Mouse (Mus musculus) kidney, embryonic 14.5 days (tissue): ENCODE data around the gene Tes. TPM values are rescaled to one million over a fixed set of nuclear protein-coding genes. Genes with fewer than 3 reads are reported as not detected.

Source experiments
- ATAC-seq: fragments of 200-750 bp; cut with Nextera tagmentation; 2 replicates; pipeline ENCODE4 v1.8.0; 2017; ENCODE audit warnings: moderate number of reproducible peaks, mild to moderate bottlenecking, moderate TSS enrichment, moderate library complexity; ENCODE audit not compliant: low FRiP score, low TSS enrichment
- H3K27ac ChIP-seq: fragments of 300-500 bp; sonication (generic); 2 replicates; pipeline ENCODE4 v1.5.1; 2014; ENCODE audit warnings: low read depth, mild to moderate bottlenecking, low read length, moderate library complexity, mixed read lengths
- H3K27me3 ChIP-seq: fragments of 300-500 bp; sonication (generic); 2 replicates; pipeline ENCODE4 v1.6.1; 2014; ENCODE audit warnings: mild to moderate bottlenecking, low read length; ENCODE audit not compliant: control insufficient read depth, insufficient read depth
- H3K36me3 ChIP-seq: fragments of 300-500 bp; sonication (generic); 2 replicates; pipeline ENCODE4 v1.6.1; 2014; ENCODE audit warnings: low read length, mixed read lengths; ENCODE audit not compliant: control insufficient read depth, insufficient read depth
- H3K4me1 ChIP-seq: fragments of 300-500 bp; sonication (generic); 2 replicates; pipeline ENCODE4 v1.6.1; 2014; ENCODE audit warnings: low read length, mixed read lengths; ENCODE audit not compliant: control insufficient read depth, insufficient read depth
- H3K4me2 ChIP-seq: fragments of 300-500 bp; sonication (generic); replicated peaks from 2 replicates; pipeline ENCODE4 v1.6.1; 2014; ENCODE audit warnings: low read depth, mild to moderate bottlenecking, low read length
- H3K4me3 ChIP-seq: fragments of 300-500 bp; sonication (generic); 2 replicates; pipeline ENCODE4 v1.5.1; 2014; ENCODE audit warnings: mild to moderate bottlenecking, low read length
- H3K9ac ChIP-seq: fragments of 300-500 bp; sonication (generic); 2 replicates; pipeline ENCODE4 v1.6.1; 2014; ENCODE audit warnings: low read depth, mild to moderate bottlenecking, low read length, moderate library complexity
- H3K9me3 ChIP-seq: fragments of 300-500 bp; sonication (generic); 2 replicates; pipeline ENCODE4 v1.6.1; 2016; ENCODE audit warnings: low read length; ENCODE audit not compliant: control insufficient read depth
- WGBS: fragments of 180-500 bp; shearing (Covaris S2); extraction: QIAGEN DNeasy Blood & Tissue Kit; methylation state at CpG from one replicate; pipeline ENCODE4 v1.1.7; 2014; 5-methylcytosine and 5-hydroxymethylcytosine counted together
- polyA plus RNA-seq: library from polyadenylated mRNA; unstranded; fragments of >200 nt; fragmentation: Nextera tagmentation; extraction: Ambion mirVana; gene quantifications from 2 replicates; pipeline ENCODE4 v1.2.1, GENCODE M21; 2014

The Tes gene
- polyA plus RNA-seq, 1 experiment from 2014 or later, result 92.2 TPM

- WGBS, result 88% methylated on average over 3 of the region's 3 CpGs
- Histone ChIP-seq H3K9ac (no peak overlapping the region), H3K36me3 (no peaks in the 10 kb centered on the region), H3K27me3 (no peaks in the 10 kb centered on the region), H3K4me2 (no peak overlapping the region), H3K27ac (no peak overlapping the region), H3K9me3 (no peaks in the 10 kb centered on the region), H3K4me1 (peaks cover 10% of the 10 kb centered on the region; the same call in 1 of the 2 replicates), H3K4me3 (no peak overlapping the region)
- no peak for ATAC-seq
Measured at GRCm38 (mm10) chr6:17071899-17072298, 7.0 kb downstream of the Tes start.

DNA sequence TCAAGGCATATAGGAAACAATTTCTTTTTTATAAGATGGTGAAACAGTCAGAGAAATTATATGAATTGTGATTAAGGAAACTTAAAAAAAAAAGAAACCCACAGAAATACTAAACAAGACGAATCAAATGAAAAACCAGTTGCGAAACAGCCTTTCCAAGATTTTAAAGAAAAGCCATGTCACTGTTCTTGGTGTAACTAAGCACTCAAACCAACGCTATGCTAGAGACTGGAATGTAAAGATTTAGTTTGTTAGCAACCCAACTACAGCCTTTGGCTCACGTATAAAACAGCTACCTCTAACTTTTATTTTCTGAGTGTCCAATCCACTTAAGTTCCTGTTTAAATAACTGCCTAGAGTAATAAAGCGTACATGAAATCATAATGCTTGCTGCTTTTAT lies 7.4 kb downstream of the Tes start:
- Histone ChIP-seq H3K27me3 (no peaks in the 10 kb centered on the region), H3K9ac (no peak overlapping the region), H3K9me3 (no peaks in the 10 kb centered on the region), H3K4me1 (peaks cover 13% of the 10 kb centered on the region; the same call in 1 of the 2 replicates), H3K4me2 (no peak overlapping the region), H3K36me3 (no peaks in the 10 kb centered on the region), H3K4me3 (no peak overlapping the region), H3K27ac (no peak overlapping the region)
- no peak for ATAC-seq
- WGBS, result 90% methylated on average over 5 of the region's 5 CpGs

DNA sequence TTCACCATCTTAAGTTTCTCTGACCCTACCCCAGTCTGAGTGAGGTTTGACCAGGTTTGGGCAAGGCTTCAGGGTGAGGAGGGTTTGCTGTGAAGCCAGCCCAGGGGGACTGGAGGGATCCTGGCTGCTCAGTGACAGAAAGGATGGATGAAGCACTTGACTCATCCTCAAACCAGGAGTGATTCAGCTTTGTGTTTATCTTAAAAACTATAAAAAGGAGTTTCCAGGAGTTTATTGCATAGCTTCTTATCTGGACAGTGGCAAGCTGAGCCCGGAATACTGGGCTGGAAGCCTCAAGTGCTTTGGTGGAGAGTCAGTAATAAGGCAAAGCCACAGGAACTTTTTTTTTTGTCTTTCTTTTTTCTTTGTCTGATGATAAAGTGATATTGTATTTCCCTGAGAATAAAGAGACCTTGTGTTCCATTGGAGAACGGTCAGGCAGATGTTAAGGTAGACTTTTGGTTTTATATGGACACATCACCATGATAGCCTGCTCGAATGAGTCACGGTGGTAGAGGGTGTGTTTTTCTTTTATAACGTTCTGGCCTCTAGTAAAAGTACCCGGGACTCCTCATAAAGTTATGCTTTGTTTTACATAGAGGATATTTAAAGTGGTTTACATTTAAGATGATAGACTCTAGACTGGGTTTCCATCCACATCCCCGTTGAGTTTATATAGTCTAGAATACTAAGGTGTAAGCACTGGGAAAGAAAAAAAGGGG lies 8.0 kb downstream of the Tes start:
- H3K36me3 ChIP-seq, result no peaks in the 10 kb centered on the region
- ATAC-seq, result no peak
- H3K27me3 ChIP-seq, result no peaks in the 10 kb centered on the region
- H3K9me3 ChIP-seq, result no peaks in the 10 kb centered on the region
- peaks cover 12% of the 10 kb centered on the region; the same call in 1 of the 2 replicates for H3K4me1 ChIP-seq
- no peak overlapping the region for H3K4me3 ChIP-seq
- H3K9ac ChIP-seq, result no peak overlapping the region
- H3K27ac ChIP-seq, result no peak overlapping the region
- no peak overlapping the region for H3K4me2 ChIP-seq
- WGBS, result 75% methylated on average over 7 of the region's 7 CpGs

DNA sequence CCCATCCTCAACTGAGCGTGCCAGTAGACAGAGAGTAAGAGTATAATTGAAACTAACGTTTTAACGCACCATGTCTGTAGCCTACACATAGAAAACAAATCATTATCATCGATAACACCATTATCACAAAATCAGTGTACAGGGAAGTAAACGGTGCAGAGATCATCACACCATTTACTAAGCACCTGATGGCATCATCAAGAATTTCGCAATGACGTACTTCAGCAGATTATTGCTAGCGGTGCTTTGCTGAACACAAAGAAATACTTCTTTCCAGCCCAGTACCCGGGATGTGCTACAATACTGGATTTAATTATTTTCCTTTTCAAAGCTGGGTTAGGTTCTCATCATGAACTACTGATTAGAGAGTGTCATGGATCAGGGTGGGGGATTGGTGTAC lies 12.3 kb downstream of the Tes start:
- Histone ChIP-seq H3K9me3 (no peaks in the 10 kb centered on the region), H3K4me2 (no peak overlapping the region), H3K27ac (no peak overlapping the region), H3K4me3 (no peak overlapping the region), H3K4me1 (peaks cover 20% of the 10 kb centered on the region; the same call in 1 of the 2 replicates), H3K36me3 (no peaks in the 10 kb centered on the region), H3K27me3 (no peaks in the 10 kb centered on the region), H3K9ac (no peak overlapping the region)
- ATAC-seq, result no peak
- 77% methylated on average over 9 of the region's 9 CpGs for WGBS

DNA sequence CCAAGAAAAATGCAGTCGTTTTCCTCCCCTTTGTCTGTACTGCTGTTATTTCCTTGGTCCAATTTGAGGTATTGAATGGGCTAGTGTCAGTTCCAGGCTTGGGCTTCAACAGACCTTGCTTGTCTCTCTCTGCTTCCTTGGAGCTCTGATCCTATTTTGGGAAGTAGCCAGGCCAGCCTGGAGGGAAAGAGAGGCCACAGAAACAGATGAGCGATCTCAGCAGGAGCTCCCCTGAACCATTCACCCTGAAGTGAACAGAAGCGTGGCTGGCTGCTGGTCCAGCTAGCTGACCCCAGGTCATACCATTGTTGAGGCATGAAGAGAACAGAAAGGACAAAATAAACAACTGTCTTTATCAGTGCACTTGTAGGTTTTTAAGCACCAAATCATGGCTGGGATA lies 12.8 kb downstream of the Tes start:
- 15% methylated on average over 3 of the region's 3 CpGs for WGBS
- peak; percentile 54 for ATAC-seq
- Histone ChIP-seq H3K4me2 (no peak overlapping the region), H3K27ac (no peak overlapping the region), H3K9ac (no peak overlapping the region), H3K4me3 (no peak overlapping the region), H3K27me3 (no peaks in the 10 kb centered on the region), H3K36me3 (no peaks in the 10 kb centered on the region), H3K9me3 (no peaks in the 10 kb centered on the region), H3K4me1 (peaks cover 20% of the 10 kb centered on the region; the same call in 1 of the 2 replicates)

DNA sequence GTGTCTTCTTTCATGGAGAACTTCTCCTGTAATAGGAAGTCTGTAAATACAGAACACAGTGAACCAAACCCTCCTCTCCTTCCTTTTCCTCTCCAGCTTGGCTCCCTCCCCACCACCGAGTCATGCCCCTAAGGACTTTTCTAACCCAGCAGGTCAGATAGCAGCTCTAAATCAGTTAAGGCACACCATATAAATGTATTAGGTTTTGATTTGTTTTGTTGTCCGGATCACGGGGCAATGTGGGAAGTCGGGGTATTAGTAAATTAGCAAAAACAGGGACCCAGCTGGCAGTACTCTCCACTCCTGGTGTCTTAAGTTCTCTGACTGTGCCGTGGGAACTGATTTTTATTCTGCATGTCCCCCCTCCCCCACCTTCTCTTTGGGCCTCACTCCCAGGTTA lies 14.4 kb downstream of the Tes start:
- ATAC-seq, result peak; percentile 69
- Histone ChIP-seq H3K27me3 (no peaks in the 10 kb centered on the region), H3K36me3 (no peaks in the 10 kb centered on the region), H3K9me3 (no peaks in the 10 kb centered on the region), H3K4me3 (no peak overlapping the region), H3K4me1 (peaks cover 20% of the 10 kb centered on the region; the same call in 1 of the 2 replicates), H3K9ac (no peak overlapping the region), H3K4me2 (no peak overlapping the region), H3K27ac (no peak overlapping the region)
- 9% methylated on average over 5 of the region's 5 CpGs for WGBS

DNA sequence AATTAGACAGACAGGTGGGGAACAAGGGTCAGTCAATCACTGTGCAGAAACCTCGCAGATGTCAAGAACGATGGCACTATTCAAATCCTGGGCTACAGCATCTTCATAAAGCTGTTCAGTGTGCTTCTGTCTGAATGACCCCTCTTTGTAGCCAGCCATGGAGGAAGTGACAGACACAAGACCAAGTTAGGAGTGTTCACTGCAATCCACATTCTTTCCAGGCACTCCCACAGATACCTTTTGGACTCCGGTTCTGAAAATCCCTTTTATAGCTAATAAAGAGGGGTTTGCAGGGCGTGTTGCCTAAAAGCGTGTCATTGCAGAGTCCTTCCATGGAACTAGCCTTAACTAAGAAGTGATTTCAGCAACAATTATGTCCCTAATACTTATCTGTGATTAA lies 14.9 kb downstream of the Tes start:
- Histone ChIP-seq H3K27ac (peak overlapping the region; percentile 14; the same call in 1 of the 2 replicates), H3K4me3 (no peak overlapping the region), H3K4me1 (peaks cover 20% of the 10 kb centered on the region; the same call in 1 of the 2 replicates), H3K9me3 (no peaks in the 10 kb centered on the region), H3K36me3 (no peaks in the 10 kb centered on the region), H3K4me2 (no peak overlapping the region), H3K27me3 (no peaks in the 10 kb centered on the region), H3K9ac (no peak overlapping the region)
- ATAC-seq, result peak; percentile 64; the same call in 1 of the 2 replicates
- WGBS, result 34% methylated on average over 5 of the region's 5 CpGs

DNA sequence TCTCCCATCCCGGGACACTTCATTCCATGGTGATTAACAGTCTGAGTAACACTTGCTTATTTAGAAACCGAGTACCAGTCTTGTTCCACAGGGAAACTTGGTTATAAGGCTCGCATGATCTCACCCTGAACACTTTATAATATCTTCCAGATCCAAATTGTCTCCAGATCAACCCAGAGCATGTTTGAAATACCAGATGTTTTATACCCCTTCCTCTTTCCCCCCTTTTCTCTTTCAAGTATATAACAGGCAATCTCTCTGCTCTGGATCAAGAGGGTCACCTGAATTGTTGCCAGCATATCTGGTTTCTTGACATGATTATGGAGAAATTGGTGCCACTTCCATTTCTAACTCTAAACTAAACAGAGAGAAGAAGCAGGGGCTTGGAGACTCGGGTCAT lies 17.3 kb downstream of the Tes start:
- Histone ChIP-seq H3K27me3 (no peaks in the 10 kb centered on the region), H3K9me3 (no peaks in the 10 kb centered on the region), H3K9ac (no peak overlapping the region), H3K4me1 (peaks cover 15% of the 10 kb centered on the region; the same call in 1 of the 2 replicates), H3K27ac (no peak overlapping the region), H3K36me3 (no peaks in the 10 kb centered on the region), H3K4me2 (no peak overlapping the region), H3K4me3 (no peak overlapping the region)
- no peak for ATAC-seq
- WGBS, result 73% methylated on average over 4 of the region's 4 CpGs

DNA sequence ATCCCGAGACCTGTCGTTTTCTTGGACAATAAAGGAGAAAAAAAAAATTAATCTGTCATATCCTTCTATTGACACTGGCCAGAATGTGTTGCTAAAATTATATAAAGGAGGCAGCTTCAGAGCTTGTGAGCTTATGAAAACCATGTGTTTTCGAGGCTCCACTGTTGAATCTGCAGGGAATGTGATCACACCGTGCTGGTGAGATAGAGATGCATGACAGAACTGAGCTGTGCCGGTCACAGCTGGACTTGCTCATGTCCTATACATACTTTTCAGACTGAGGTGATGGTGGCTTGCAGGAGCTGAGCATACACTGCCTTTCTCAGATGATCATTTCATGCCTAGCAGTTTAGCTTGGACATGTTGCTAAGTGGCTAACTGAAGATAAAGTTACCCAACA lies 17.9 kb downstream of the Tes start:
- 76% methylated on average over 5 of the region's 5 CpGs for WGBS
- H3K4me2 ChIP-seq, result no peak overlapping the region
- no peaks in the 10 kb centered on the region for H3K36me3 ChIP-seq
- H3K27me3 ChIP-seq, result no peaks in the 10 kb centered on the region
- H3K27ac ChIP-seq, result no peak overlapping the region
- H3K9me3 ChIP-seq, result no peaks in the 10 kb centered on the region
- H3K9ac ChIP-seq, result no peak overlapping the region
- ATAC-seq, result no peak
- no peak overlapping the region for H3K4me3 ChIP-seq
- H3K4me1 ChIP-seq, result peaks cover 10% of the 10 kb centered on the region; the same call in 1 of the 2 replicates
